Comparison of ENCODE assay signal across 10 mouse cellular contexts in the genomic region with DNA sequence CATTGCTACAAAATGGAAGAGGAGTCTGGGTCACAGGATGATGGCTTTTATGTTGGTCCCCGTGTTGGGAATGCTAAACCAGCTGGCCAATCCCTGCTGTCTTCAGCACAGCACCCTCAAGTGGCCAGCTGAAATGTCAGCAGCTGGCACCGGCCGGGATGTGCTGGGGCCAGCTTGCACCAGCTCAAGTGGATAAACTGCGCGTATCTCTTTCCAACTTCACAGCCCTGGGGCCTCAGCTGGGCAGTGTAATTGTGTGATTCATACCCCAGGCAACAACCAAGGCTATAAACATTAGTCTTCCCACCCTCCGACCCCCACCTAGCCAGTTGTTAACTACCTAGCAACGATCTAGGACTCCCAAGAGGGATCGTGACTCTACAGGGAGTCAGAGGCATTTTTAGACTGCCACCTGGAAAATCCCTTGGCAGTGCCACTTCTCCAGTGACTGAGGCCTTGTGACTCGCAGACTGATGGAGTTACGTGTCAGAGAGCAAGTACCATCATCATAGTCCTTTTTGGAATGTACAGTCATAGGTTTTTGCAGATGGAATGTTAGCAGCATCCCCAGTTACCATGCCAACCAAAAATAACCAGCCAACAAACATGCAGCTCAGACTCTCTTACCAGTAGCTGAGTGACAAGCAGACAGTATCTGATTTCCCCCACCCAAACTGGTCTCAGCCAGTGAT. TPM values are rescaled to one million over a fixed set of nuclear protein-coding genes. Genes with fewer than 3 reads are reported as not detected.
A peak's percentile ranks its signal among the peaks of the same experiment; 100 is the strongest.
DNase-seq lines count a peak whose midpoint lies in the region; ATAC-seq and TF ChIP-seq lines count a peak whose summit lies in the region.
"Had no signal": no experiment of that assay in that cellular context is flagged by ENCODE, and none has a peak within 500 bp of the region (broad histone marks: within the 10 kb centered on the region; RNA-seq: fewer than 3 reads in every experiment).

No protein-coding gene starts in this region.

- WGBS in hindbrain, embryonic 10.5 days: 65% methylated on average over 10 of the region's 10 CpGs
- 43% methylated on average over 10 of the region's 10 CpGs for WGBS in hindbrain, embryonic 13.5 days
- WGBS in midbrain, embryonic 16.5 days: 52% methylated on average over 10 of the region's 10 CpGs

- H3K36me3 ChIP-seq in hindbrain, embryonic 10.5 days: peaks cover 12% of the 10 kb centered on the region
- no peaks in the 10 kb centered on the region for H3K36me3 ChIP-seq in hindbrain, embryonic 13.5 days
- H3K36me3 ChIP-seq in midbrain, embryonic 16.5 days (ENCODE audit: control insufficient read depth, insufficient read depth, low read length): no peaks in the 10 kb centered on the region

- no peak overlapping the region for H3K9ac ChIP-seq in hindbrain, embryonic 13.5 days
- H3K9ac ChIP-seq in midbrain, embryonic 16.5 days (ENCODE audit: low read depth, low read length): no peak overlapping the region

- peaks cover 7% of the 10 kb centered on the region for H3K9me3 ChIP-seq in hindbrain, embryonic 10.5 days
- H3K9me3 ChIP-seq in hindbrain, embryonic 13.5 days: peaks cover 6% of the 10 kb centered on the region; the same call in 1 of the 2 replicates
- H3K9me3 ChIP-seq in midbrain, embryonic 16.5 days (replicated peaks; ENCODE audit: control insufficient read depth, low read length, poor library complexity, severe bottlenecking): no peaks in the 10 kb centered on the region

- no peak overlapping the region for H3K4me2 ChIP-seq in hindbrain, embryonic 13.5 days
- H3K4me2 ChIP-seq in midbrain, embryonic 16.5 days (ENCODE audit: low read length): no peak overlapping the region

- in situ Hi-C loops in Patski (cut with MboI; ENCODE audit: low pct_unique_long_range_greater_than_20kb): loop anchor here (5.0 kb wide), 2 partner anchors 125 to 285 kb away; no protein-coding TSS in a partner anchor

- intact Hi-C loops in heart, postnatal 25 days (cut with DNase I): loop anchor here (5.0 kb wide), 1 partner anchor 280 kb away; no protein-coding TSS in a partner anchor

- peaks cover 21% of the 10 kb centered on the region for H3K27me3 ChIP-seq in hindbrain, embryonic 10.5 days (ENCODE audit: insufficient read depth, poor library complexity, severe bottlenecking)
- H3K27me3 ChIP-seq in hindbrain, embryonic 13.5 days: peaks cover 17% of the 10 kb centered on the region
- no peaks in the 10 kb centered on the region for H3K27me3 ChIP-seq in Patski
- no peaks in the 10 kb centered on the region for H3K27me3 ChIP-seq in midbrain, embryonic 16.5 days (ENCODE audit: control insufficient read depth, insufficient read depth, low read depth, low read length)

- POLR2A ChIA-PET in Patski (lab: Charles Lee): no interaction called here

- no peak overlapping the region for H3K27ac ChIP-seq in hindbrain, embryonic 10.5 days
- H3K27ac ChIP-seq in hindbrain, embryonic 13.5 days: no peak overlapping the region
- no peak overlapping the region for H3K27ac ChIP-seq in midbrain, embryonic 16.5 days (ENCODE audit: low read length)

- ATAC-seq in hindbrain, embryonic 13.5 days (ENCODE audit: low FRiP score): no peak
- ATAC-seq in Patski: peak; percentile 76
- peak; percentile 34; the same call in 1 of the 2 replicates for ATAC-seq in midbrain, embryonic 16.5 days
- no peak for ATAC-seq in inflammation-experienced regulatory T-cells, adult 6 months

- DNase-seq in hindbrain, embryonic 10.5 days (ENCODE audit: low spot score): peak; percentile 15
- peak; percentile 65 for DNase-seq in Patski (ENCODE audit: low read depth, low spot score)
- DNase-seq in gastrocnemius, postnatal 25 days: peak; percentile 37
- no peak for DNase-seq in heart, postnatal 25 days (ENCODE audit: low spot score)
- DNase-seq in thymus, postnatal 36 days: no peak

- no peak overlapping the region for H3K4me3 ChIP-seq in hindbrain, embryonic 10.5 days
- no peak overlapping the region for H3K4me3 ChIP-seq in hindbrain, embryonic 13.5 days
- H3K4me3 ChIP-seq in midbrain, embryonic 16.5 days (ENCODE audit: low read depth, low read length): no peak overlapping the region
- H3K4me3 ChIP-seq: myocyte had no signal

- CTCF ChIA-PET in Patski (lab: Charles Lee): interaction anchor here (0.9 to 1.4 kb wide), 8 partner anchors 14 to 288 kb away, joined by 3 to 5 read pairs (median 3); a partner anchor contains a TSS

- TF ChIP-seq CTCF in Patski (IDR thresholded peaks at IDR 0.05): no peak

- peaks cover 16% of the 10 kb centered on the region for H3K4me1 ChIP-seq in hindbrain, embryonic 10.5 days (replicated peaks)
- H3K4me1 ChIP-seq in hindbrain, embryonic 13.5 days (replicated peaks): peaks cover 21% of the 10 kb centered on the region
- peaks cover 3% of the 10 kb centered on the region for H3K4me1 ChIP-seq in midbrain, embryonic 16.5 days (ENCODE audit: control insufficient read depth, insufficient read depth, low read length)

RNA-seq across cellular contexts. Expression of a gene that starts 11.2 kb away (rescaled TPM):
- polyA plus RNA-seq in hindbrain, embryonic 10.5 days (2016; fragmentation: Nextera tagmentation; extraction: Ambion mirVana): 8.8 and 10.4 TPM in 2 replicates
- 3.1 and 3.4 TPM in 2 replicates for polyA plus RNA-seq in hindbrain, embryonic 13.5 days (2015; fragmentation: Nextera tagmentation; extraction: Ambion mirVana)
- 5.9 TPM for polyA plus RNA-seq in Patski (2021)
- 1 to 10 TPM; 5.7 to 6.0 TPM for total RNA-seq in gastrocnemius, postnatal 25 days (2021)
- 3.2 and 5.2 TPM in 2 replicates for polyA plus RNA-seq in midbrain, embryonic 16.5 days (2015; fragmentation: Nextera tagmentation; extraction: Ambion mirVana)
- 1 to 10 TPM; 1.4 to 9.9 (median 6.4) TPM for polyA plus RNA-seq in inflammation-experienced regulatory T-cells, adult 6 months (2017; shearing (Covaris generic))
- total RNA-seq in heart, postnatal 25 days (2021): under 1 TPM; 0.36 to 0.92 TPM

RNA-seq across cellular contexts. Expression of a gene that starts 13.8 kb away (rescaled TPM):
- 151 and 160 TPM in 2 replicates for polyA plus RNA-seq in hindbrain, embryonic 10.5 days (2016; fragmentation: Nextera tagmentation; extraction: Ambion mirVana)
- 108 and 114 TPM in 2 replicates for polyA plus RNA-seq in hindbrain, embryonic 13.5 days (2015; fragmentation: Nextera tagmentation; extraction: Ambion mirVana)
- polyA plus RNA-seq in Patski (2021): 65.8 TPM
- 10 to 100 TPM; 35.2 to 46.5 TPM for total RNA-seq in gastrocnemius, postnatal 25 days (2021)
- polyA plus RNA-seq in midbrain, embryonic 16.5 days (2015; fragmentation: Nextera tagmentation; extraction: Ambion mirVana): 95.8 and 99.4 TPM in 2 replicates
- polyA plus RNA-seq in inflammation-experienced regulatory T-cells, adult 6 months (2017; shearing (Covaris generic)): 10 to 100 TPM; 55.8 to 67.1 (median 65.2) TPM
- total RNA-seq in heart, postnatal 25 days (2021): 10 to 100 TPM; 56.7 to 60.6 TPM

RNA-seq across cellular contexts. Expression of a gene that starts 14.0 kb away (rescaled TPM):
- polyA plus RNA-seq in hindbrain, embryonic 10.5 days (2016; fragmentation: Nextera tagmentation; extraction: Ambion mirVana): 38.6 and 43.9 TPM in 2 replicates
- polyA plus RNA-seq in hindbrain, embryonic 13.5 days (2015; fragmentation: Nextera tagmentation; extraction: Ambion mirVana): 20.6 and 22.6 TPM in 2 replicates
- 14.8 TPM for polyA plus RNA-seq in Patski (2021)
- total RNA-seq in gastrocnemius, postnatal 25 days (2021): 10 to 100 TPM; 13.5 to 15.6 TPM
- polyA plus RNA-seq in midbrain, embryonic 16.5 days (2015; fragmentation: Nextera tagmentation; extraction: Ambion mirVana): 15.6 and 16.4 TPM in 2 replicates
- polyA plus RNA-seq in inflammation-experienced regulatory T-cells, adult 6 months (2017; shearing (Covaris generic)): 10 to 100 TPM in 2 of 3 experiments, 1 to 10 TPM in 1; 9.1 to 13.2 (median 10.8) TPM
- total RNA-seq in heart, postnatal 25 days (2021): 10 to 100 TPM; 15.4 to 15.7 TPM

RNA-seq across cellular contexts. Expression of a gene that starts 28.2 kb away (rescaled TPM):
- 0.22 and 0.48 TPM in 2 replicates for polyA plus RNA-seq in hindbrain, embryonic 10.5 days (2016; fragmentation: Nextera tagmentation; extraction: Ambion mirVana)
- polyA plus RNA-seq in hindbrain, embryonic 13.5 days (2015; fragmentation: Nextera tagmentation; extraction: Ambion mirVana): 3.1 and 3.6 TPM in 2 replicates
- not detected for polyA plus RNA-seq in Patski (2021)
- total RNA-seq in gastrocnemius, postnatal 25 days (2021): not detected
- 0.61 and 0.95 TPM in 2 replicates for polyA plus RNA-seq in midbrain, embryonic 16.5 days (2015; fragmentation: Nextera tagmentation; extraction: Ambion mirVana)
- not detected for polyA plus RNA-seq in inflammation-experienced regulatory T-cells, adult 6 months (2017; shearing (Covaris generic))
- total RNA-seq in heart, postnatal 25 days (2021): not detected
- total RNA-seq: hematopoietic stem cell, adult 5-6 weeks had no signal
- polyA plus RNA-seq: myocyte had no signal

RNA-seq across cellular contexts. Expression of a gene that starts 35.1 kb away (rescaled TPM):
- polyA plus RNA-seq in hindbrain, embryonic 10.5 days (2016; fragmentation: Nextera tagmentation; extraction: Ambion mirVana): 5.6 TPM in 2 replicates
- polyA plus RNA-seq in hindbrain, embryonic 13.5 days (2015; fragmentation: Nextera tagmentation; extraction: Ambion mirVana): 7.0 and 7.4 TPM in 2 replicates
- not detected for polyA plus RNA-seq in Patski (2021)
- total RNA-seq in gastrocnemius, postnatal 25 days (2021): 1 to 10 TPM in 1 of 2 experiments, under 1 TPM in 1; 0.74 to 1.3 TPM
- 15.1 and 17.3 TPM in 2 replicates for polyA plus RNA-seq in midbrain, embryonic 16.5 days (2015; fragmentation: Nextera tagmentation; extraction: Ambion mirVana)
- polyA plus RNA-seq in inflammation-experienced regulatory T-cells, adult 6 months (2017; shearing (Covaris generic)): 1 to 10 TPM in 2 of 3 experiments, under 1 TPM in 1; 0.93 to 4.4 (median 1.3) TPM
- total RNA-seq in heart, postnatal 25 days (2021): under 1 TPM; 0.34 to 0.39 TPM
- total RNA-seq: hematopoietic stem cell, adult 5-6 weeks had no signal
- polyA plus RNA-seq: myocyte had no signal

Comparison
In these comparisons a context has a peak if more than half of its experiments do, and no peak if none do; other contexts are left out.
1. DNase-seq: peak in hindbrain, embryonic 10.5 days (single experiment), Patski (single experiment) and gastrocnemius, postnatal 25 days (single experiment); none in heart, postnatal 25 days (single experiment) and thymus, postnatal 36 days (0 of 2).
2. ATAC-seq: peak in Patski (single experiment) and midbrain, embryonic 16.5 days (single experiment); none in hindbrain, embryonic 13.5 days (single experiment) and inflammation-experienced regulatory T-cells, adult 6 months (single experiment).